Mouse (Mus musculus) kidney, postnatal 0 days (tissue): ENCODE data around the gene Stxbp3. TPM values are rescaled to one million over a fixed set of nuclear protein-coding genes. Genes with fewer than 3 reads are reported as not detected.

Experiments
- ATAC-seq: fragments of 200-750 bp; cut with Nextera tagmentation; replicated peaks from 2 replicates; pipeline ENCODE4 v1.8.0; 2017; ENCODE audit warnings: low read depth, moderate number of reproducible peaks, moderate TSS enrichment, moderate library complexity; ENCODE audit not compliant: low FRiP score
- DNase-seq: peaks from one replicate; pipeline ENCODE4 v3.0.0-alpha.2; 2016; ENCODE audit warnings: low spot score
- H3K27ac ChIP-seq: fragments of 300-500 bp; sonication (generic); 2 replicates; pipeline ENCODE4 v1.5.1; 2014; ENCODE audit warnings: mild to moderate bottlenecking
- H3K27me3 ChIP-seq: fragments of 300-500 bp; sonication (generic); 2 replicates; pipeline ENCODE4 v1.6.1; 2014; ENCODE audit warnings: low read length, mixed read lengths; ENCODE audit not compliant: insufficient read depth
- H3K36me3 ChIP-seq: fragments of 300-500 bp; sonication (generic); 2 replicates; pipeline ENCODE4 v1.6.1; 2014; ENCODE audit warnings: low read length, mixed read lengths; ENCODE audit not compliant: insufficient read depth
- H3K4me1 ChIP-seq: fragments of 300-500 bp; sonication (generic); replicated peaks from 2 replicates; pipeline ENCODE4 v1.6.1; 2014; ENCODE audit warnings: antibody characterized with exemption, low read length, mixed read lengths; ENCODE audit not compliant: insufficient read depth
- H3K4me2 ChIP-seq: fragments of 300-500 bp; sonication (generic); 2 replicates; pipeline ENCODE4 v1.6.1; 2014; ENCODE audit warnings: mild to moderate bottlenecking, low read length, moderate library complexity, mixed read lengths
- H3K4me3 ChIP-seq: fragments of 300-500 bp; sonication (generic); replicated peaks from 2 replicates; pipeline ENCODE4 v1.5.1; 2014; ENCODE audit warnings: low read depth, low read length
- H3K9ac ChIP-seq: fragments of 300-500 bp; sonication (generic); 2 replicates; pipeline ENCODE4 v1.6.1; 2014; ENCODE audit warnings: low read depth, low read length
- H3K9me3 ChIP-seq: fragments of 300-500 bp; sonication (generic); replicated peaks from 2 replicates; pipeline ENCODE4 v1.6.1; 2016; ENCODE audit warnings: low read length, inconsistent platforms, mixed read lengths
- CTCF ChIP-seq: IDR thresholded peaks from 2 replicates; pipeline ENCODE4 v1.5.1; 2016; ENCODE audit warnings: antibody characterized with exemption, low read depth, mild to moderate bottlenecking, moderate library complexity
- WGBS: fragments of 180-500 bp; shearing (Covaris S2); extraction: QIAGEN DNeasy Blood & Tissue Kit; methylation state at CpG from one replicate; pipeline ENCODE4 v1.1.7; 2014; 5-methylcytosine and 5-hydroxymethylcytosine counted together
- polyA plus RNA-seq: library from polyadenylated mRNA; unstranded; fragments of >200 nt; fragmentation: Nextera tagmentation; extraction: Ambion mirVana; gene quantifications from 2 replicates; pipeline ENCODE4 v1.2.1, GENCODE M21; 2015

Gene Stxbp3
- polyA plus RNA-seq, 1 experiment from 2014 or later = 35.5 TPM

DNA sequence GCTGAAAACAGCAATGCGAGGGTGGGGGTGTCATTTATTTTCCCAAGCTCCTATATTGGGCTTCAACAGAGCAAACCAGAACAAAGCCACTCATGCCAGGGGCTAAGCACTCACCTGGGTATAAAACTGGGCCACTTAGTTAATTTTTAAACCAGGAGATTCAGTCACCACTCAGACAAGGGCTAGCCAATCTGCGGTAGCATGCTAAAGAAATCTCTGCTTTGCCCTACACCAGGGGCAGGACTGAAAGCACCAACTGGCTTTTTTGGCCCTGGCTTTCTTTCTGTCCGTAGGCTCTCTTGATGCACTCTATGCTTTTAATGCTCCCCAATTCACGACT is 51.9 kb downstream of the Stxbp3 start:
- TF ChIP-seq CTCF = no peak
- Histone ChIP-seq H3K9ac (no peak overlapping the region), H3K36me3 (0 out of 2 replicates have a peak, but pooled peaks cover 2% of the 10 kb centered on the region), H3K4me1 (no peaks in the 10 kb centered on the region), H3K4me2 (no peak overlapping the region), H3K9me3 (no peaks in the 10 kb centered on the region; the same call in 1 of the 2 replicates), H3K4me3 (no peak overlapping the region), H3K27me3 (no peaks in the 10 kb centered on the region), H3K27ac (no peak overlapping the region)
- 69% methylated on average over 4 of the region's 4 CpGs for WGBS
- DNase-seq = peak; percentile 12
- peak; percentile 25; the same call in 1 of the 2 replicates for ATAC-seq

DNA sequence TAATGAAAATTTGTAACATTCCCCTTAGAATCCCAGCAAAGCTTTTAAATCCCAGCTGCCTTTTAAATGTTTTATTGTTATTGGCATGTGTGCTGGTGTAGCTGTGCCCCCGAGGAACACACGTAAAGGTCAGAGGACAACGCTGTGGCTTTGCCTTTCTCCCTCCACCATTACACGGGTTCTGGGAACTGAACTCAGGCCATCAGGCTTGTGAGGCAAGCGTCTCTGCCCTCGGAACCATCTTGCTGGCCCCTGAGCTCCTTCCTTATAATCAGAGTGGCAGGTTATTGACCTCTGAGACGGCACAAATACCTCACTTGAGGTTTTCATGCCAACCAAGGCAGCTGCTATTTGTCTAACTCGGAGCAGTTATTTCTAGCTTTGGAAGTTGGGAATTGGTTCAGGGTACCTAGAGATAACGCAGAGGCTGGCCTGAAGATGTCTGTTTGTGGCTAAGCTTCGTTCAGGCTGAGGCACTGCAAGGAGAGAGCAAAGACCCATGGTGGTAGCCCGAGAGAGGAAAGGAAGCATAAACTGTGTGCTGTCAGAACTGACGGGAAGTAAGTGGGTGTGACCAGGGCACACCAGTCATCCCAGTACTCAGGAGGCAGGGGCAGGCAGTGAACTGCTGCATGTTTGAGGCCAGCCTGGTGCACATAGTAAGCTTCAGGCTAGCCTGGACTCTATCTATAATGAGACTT is 52.4 kb downstream of the Stxbp3 start:
- ATAC-seq = peak; percentile 21; the same call in 1 of the 2 replicates
- H3K27ac ChIP-seq = 0 out of 2 replicates have a peak overlapping the region, but pooled peaks have one; percentile 0

DNA sequence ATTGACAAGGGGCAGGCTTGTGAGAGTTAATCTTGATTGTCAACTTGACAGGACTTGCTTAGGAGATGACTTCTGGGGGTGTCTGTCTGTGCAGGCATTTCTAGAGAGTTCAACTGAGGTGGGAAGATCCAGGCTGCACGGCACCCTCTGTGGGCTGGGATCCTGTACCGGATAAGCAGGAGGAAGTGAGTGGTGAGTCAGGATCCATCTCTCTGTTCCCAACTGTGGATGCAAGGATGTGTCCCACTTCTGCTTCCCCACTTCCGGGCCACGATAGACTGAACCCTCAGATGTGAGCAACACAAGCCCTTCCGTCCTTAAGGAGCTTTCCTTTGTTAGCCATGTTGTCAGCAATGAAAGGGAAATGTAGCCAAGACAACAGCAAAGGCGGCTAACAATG is 53.8 kb downstream of the Stxbp3 start:
- H3K36me3 ChIP-seq = no peaks in the 10 kb centered on the region
- no peak overlapping the region for H3K9ac ChIP-seq
- no peaks in the 10 kb centered on the region for H3K27me3 ChIP-seq
- ATAC-seq = no peak
- H3K27ac ChIP-seq = no peak overlapping the region
- H3K9me3 ChIP-seq = no peaks in the 10 kb centered on the region; the same call in 1 of the 2 replicates
- H3K4me1 ChIP-seq = no peaks in the 10 kb centered on the region
- no peak overlapping the region for H3K4me3 ChIP-seq
- no peak overlapping the region for H3K4me2 ChIP-seq
- WGBS = 77% methylated on average over 6 of the region's 6 CpGs
- DNase-seq = no peak
- TF ChIP-seq CTCF = no peak

More for the DNA sequence above, 52.4 kb downstream of the Stxbp3 start:
- 48% methylated on average over 12 of the region's 12 CpGs for WGBS
- Histone ChIP-seq H3K27me3 (no peaks in the 10 kb centered on the region), H3K4me1 (no peaks in the 10 kb centered on the region), H3K9me3 (no peaks in the 10 kb centered on the region; the same call in 1 of the 2 replicates), H3K4me2 (no peak overlapping the region), H3K4me3 (no peak overlapping the region), H3K9ac (no peak overlapping the region), H3K36me3 (0 out of 2 replicates have a peak, but pooled peaks cover 2% of the 10 kb centered on the region)
- TF ChIP-seq CTCF = no peak
- DNase-seq = no peak

DNA sequence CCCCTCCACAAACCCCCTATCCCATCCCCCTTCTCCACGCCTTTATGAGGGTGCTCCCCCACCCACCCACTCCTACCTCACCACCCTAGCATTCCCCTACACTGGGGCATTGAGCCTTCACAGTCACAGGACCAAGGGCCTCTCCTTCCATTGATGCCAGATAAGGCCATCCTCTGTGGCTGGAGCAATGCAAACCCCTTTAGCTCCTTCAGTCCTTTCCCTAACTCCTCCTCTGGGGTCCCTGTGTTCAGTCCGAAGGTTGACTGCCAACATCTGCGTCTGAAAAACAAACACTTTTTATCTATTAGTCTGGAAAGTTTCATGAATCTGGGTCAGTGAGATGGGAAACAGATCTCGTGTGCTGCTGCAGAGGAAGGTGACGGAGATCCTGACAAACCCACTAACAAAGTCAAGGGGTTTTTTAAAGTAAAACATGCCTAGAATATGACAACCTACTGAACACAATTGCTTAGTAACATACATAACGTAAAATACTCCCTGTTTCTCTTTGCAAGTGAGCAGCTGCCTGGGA is 57.9 kb downstream of the Stxbp3 start:
- peak; percentile 62 for DNase-seq
- Histone ChIP-seq H3K4me1 (no peaks in the 10 kb centered on the region), H3K4me2 (no peak overlapping the region), H3K27ac (peak overlapping the region; percentile 44), H3K36me3 (no peaks in the 10 kb centered on the region), H3K27me3 (no peaks in the 10 kb centered on the region), H3K9me3 (no peaks in the 10 kb centered on the region; the same call in 1 of the 2 replicates), H3K9ac (no peak overlapping the region), H3K4me3 (no peak overlapping the region)
- TF ChIP-seq CTCF = no peak
- 0 out of 2 replicates have a peak, but pooled peaks have one; percentile 29 for ATAC-seq
- WGBS = 51% methylated on average over 6 of the region's 6 CpGs

DNA sequence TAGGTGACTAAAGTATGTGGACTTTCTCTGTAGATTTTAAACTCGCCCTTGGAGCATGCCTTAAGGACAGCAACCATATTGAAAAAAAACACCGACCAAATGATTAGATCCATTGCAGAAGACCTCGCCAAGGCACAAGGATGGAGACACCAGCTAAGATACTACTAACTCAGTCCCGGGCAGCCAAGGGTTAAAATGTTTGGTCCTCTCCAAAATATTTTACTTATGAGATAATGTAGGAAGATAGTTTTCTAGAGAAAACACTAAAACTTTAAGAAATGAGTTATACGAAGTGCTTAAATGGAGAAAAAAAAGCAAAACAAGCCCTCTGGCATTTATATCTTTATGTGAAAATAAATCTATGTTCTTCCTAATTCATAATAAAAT is 58.4 kb downstream of the Stxbp3 start:
- no peak overlapping the region for H3K4me3 ChIP-seq
- ATAC-seq = no peak
- 71% methylated on average over 5 of the region's 5 CpGs for WGBS
- no peak overlapping the region for H3K4me2 ChIP-seq
- TF ChIP-seq CTCF = no peak
- no peaks in the 10 kb centered on the region for H3K27me3 ChIP-seq
- no peaks in the 10 kb centered on the region for H3K36me3 ChIP-seq
- H3K9me3 ChIP-seq = no peaks in the 10 kb centered on the region; the same call in 1 of the 2 replicates
- H3K4me1 ChIP-seq = no peaks in the 10 kb centered on the region
- DNase-seq = peak; percentile 80
- no peak overlapping the region for H3K9ac ChIP-seq
- no peak overlapping the region; the same call in 1 of the 2 replicates for H3K27ac ChIP-seq

DNA sequence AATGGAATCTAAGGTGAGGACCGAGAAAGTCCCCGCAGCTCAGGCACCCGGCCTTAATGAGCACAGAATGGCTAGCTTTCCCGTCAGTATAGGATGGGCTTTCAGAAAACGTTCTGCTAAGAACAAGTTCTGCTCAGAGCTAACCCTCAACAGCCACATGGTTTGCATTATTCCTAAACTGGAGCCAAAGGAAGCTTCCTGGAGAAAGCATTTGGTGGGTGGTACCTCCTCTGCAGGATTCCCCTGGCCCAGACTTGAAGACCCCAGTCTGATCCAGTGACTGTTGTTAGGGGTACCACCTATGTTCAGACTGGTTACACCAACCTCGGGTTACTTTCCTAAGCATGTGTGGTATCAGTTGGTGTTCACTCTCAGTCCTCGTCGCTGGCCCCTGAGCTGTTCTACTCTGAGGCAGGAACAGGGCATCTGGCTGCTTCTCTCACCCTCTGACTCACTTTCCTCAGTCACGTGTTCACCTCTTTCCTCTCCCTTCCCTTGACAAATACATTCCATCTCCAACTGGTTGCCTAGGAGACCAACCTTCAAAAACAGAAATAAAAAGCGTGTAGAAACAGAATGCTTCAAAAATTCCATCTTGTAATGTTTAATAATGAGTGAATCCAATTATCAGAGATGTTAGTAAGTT is 59.0 kb downstream of the Stxbp3 start:
- no peak; the same call in 1 of the 2 replicates for ATAC-seq

More for the DNA sequence above, 59.0 kb downstream of the Stxbp3 start:
- Histone ChIP-seq H3K27ac (peak overlapping the region; percentile 15; the same call in 1 of the 2 replicates), H3K27me3 (no peaks in the 10 kb centered on the region), H3K9ac (no peak overlapping the region), H3K9me3 (no peaks in the 10 kb centered on the region; the same call in 1 of the 2 replicates), H3K4me2 (no peak overlapping the region), H3K4me1 (no peaks in the 10 kb centered on the region), H3K36me3 (no peaks in the 10 kb centered on the region), H3K4me3 (no peak overlapping the region)
- DNase-seq = peak; percentile 70
- 65% methylated on average over 10 of the region's 10 CpGs for WGBS
- TF ChIP-seq CTCF = no peak
